Mouse (Mus musculus): ENCODE results near the gene Psme3.

Gene Psme3

GRCm38 (mm10) chr11:101351721-101352111, 35.7 kb downstream of the Psme3 start:
- DNase-seq (ENCODE audit: low spot score in 2 of 2): no peak

- DNase-seq (ENCODE audit: low spot score in 2 of 2): no peak
Measured at GRCm38 (mm10) chr11:101353436-101353835, 37.4 kb downstream of the Psme3 start.

- DNase-seq (ENCODE audit: low spot score in 2 of 2): no peak
Measured at GRCm38 (mm10) chr11:101354438-101355010, 38.5 kb downstream of the Psme3 start.

GRCm38 (mm10) chr11:101355916-101356315, 39.9 kb downstream of the Psme3 start:
- no peak for DNase-seq (ENCODE audit: low spot score in 2 of 2)

GRCm38 (mm10) chr11:101357505-101358182, 41.6 kb downstream of the Psme3 start:
- DNase-seq (ENCODE audit: low spot score in 2 of 2): no peak

GRCm38 (mm10) chr11:101359776-101360175, 43.8 kb downstream of the Psme3 start:
- DNase-seq (ENCODE audit: low spot score in 2 of 2): no peak

GRCm38 (mm10) chr11:101360651-101361113, 44.7 kb downstream of the Psme3 start:
- no peak for DNase-seq (ENCODE audit: low spot score in 2 of 2)

- DNase-seq (ENCODE audit: low spot score in 2 of 2): no peak
Measured at GRCm38 (mm10) chr11:101364531-101364931, 48.5 kb downstream of the Psme3 start.

GRCm38 (mm10) chr11:101367326-101367935, 51.4 kb downstream of the Psme3 start, which contains the start of gene G6pc:
G6pc (plus strand) TSS chr11:101367561.
- DNase-seq (ENCODE audit: low spot score in 2 of 2): no peak

GRCm38 (mm10) chr11:101370141-101370540, 54.1 kb downstream of the Psme3 start:
- no peak for DNase-seq (ENCODE audit: low spot score in 2 of 2)

All from frontal cortex, postnatal 25 days (tissue).